Mouse (Mus musculus) MEL (cell line): ENCODE results near the gene Tex38. TPM values are rescaled to one million over a fixed set of nuclear protein-coding genes. Genes with fewer than 3 reads are reported as not detected.

ENCODE experiments used
- polyA plus RNA-seq, 2 experiments: library from polyadenylated mRNA; stranded (reverse) in 1 of 2; unstranded in 1 of 2; fragments of >175 nt in 1 of 2; fragments of >200 nt in 1 of 2; gene quantifications; 2 replicates each; pipeline versions ENCODE4 v1.2.1 to v1.2.4; 2012; ENCODE audit warnings: low replicate concordance in 2 of 2, low read depth in 1 of 2; ENCODE audit not compliant: insufficient read length in 2 of 2, insufficient read depth in 1 of 2, missing spikeins in 1 of 2
- total RNA-seq: library from RNA; depleted of rRNA; stranded (reverse); fragments of 300-350 nt; gene quantifications from 2 replicates; pipeline ENCODE4 v1.2.3, GENCODE M21; 2012; rRNA removed

Gene Tex38
- total and polyA plus RNA-seq, 3 experiments = 0.15 TPM; not detected in 2

Other genes starting within 250 kb of the Tex38 start
- not detected in 2 replicates for gene Cyp4a31, start 217.4 kb downstream of the Tex38 start, total RNA-seq
- not detected for gene Cyp4a31, start 217.4 kb downstream of the Tex38 start, polyA plus RNA-seq
- gene Cyp4a32, start 180.0 kb downstream of the Tex38 start, total RNA-seq = not detected in 2 replicates
- not detected for gene Cyp4a32, start 180.0 kb downstream of the Tex38 start, polyA plus RNA-seq
- gene Cyp4b1, start 133.3 kb downstream of the Tex38 start, total RNA-seq = 0.92 and 1.1 TPM in 2 replicates
- gene Cyp4b1, start 133.3 kb downstream of the Tex38 start, polyA plus RNA-seq = 1 to 10 TPM in 1 of 2 experiments, not detected in 1; 2.1 TPM
- gene Efcab14, start 43.3 kb downstream of the Tex38 start, total RNA-seq = 10.4 and 11.7 TPM in 2 replicates
- 10 to 100 TPM in 1 of 2 experiments, not detected in 1; 17.1 TPM for gene Efcab14, start 43.3 kb downstream of the Tex38 start, polyA plus RNA-seq
- gene Atpaf1, start 3.8 kb upstream of the Tex38 start, total RNA-seq = 18.9 and 24.5 TPM in 2 replicates
- gene Atpaf1, start 3.8 kb upstream of the Tex38 start, polyA plus RNA-seq = 10 to 100 TPM in 1 of 2 experiments, not detected in 1; 23.4 TPM
- gene Mob3c, start 47.1 kb upstream of the Tex38 start, total RNA-seq = 11.2 and 17.7 TPM in 2 replicates
- 1 to 10 TPM in 1 of 2 experiments, not detected in 1; 9.5 TPM for gene Mob3c, start 47.1 kb upstream of the Tex38 start, polyA plus RNA-seq
- 24.0 and 25.8 TPM in 2 replicates for gene Mknk1, start 58.2 kb upstream of the Tex38 start, total RNA-seq
- gene Mknk1, start 58.2 kb upstream of the Tex38 start, polyA plus RNA-seq = 10 to 100 TPM in 1 of 2 experiments, not detected in 1; 38.5 TPM
- not detected in 2 replicates for gene Kncn, start 103.4 kb upstream of the Tex38 start, total RNA-seq
- gene Kncn, start 103.4 kb upstream of the Tex38 start, polyA plus RNA-seq = not detected
- not detected in 2 replicates for gene 6430628N08Rik, start 109.6 kb upstream of the Tex38 start, total RNA-seq
- not detected for gene 6430628N08Rik, start 109.6 kb upstream of the Tex38 start, polyA plus RNA-seq
- gene Dmbx1, start 158.9 kb upstream of the Tex38 start, total RNA-seq = 0.16 and 0.19 TPM in 2 replicates
- 1 to 10 TPM in 1 of 2 experiments, not detected in 1; 2.3 TPM for gene Dmbx1, start 158.9 kb upstream of the Tex38 start, polyA plus RNA-seq
- gene Faah, start 236.9 kb upstream of the Tex38 start, total RNA-seq = 7.5 and 10.8 TPM in 2 replicates
- 10 to 100 TPM in 1 of 2 experiments, not detected in 1; 22.2 TPM for gene Faah, start 236.9 kb upstream of the Tex38 start, polyA plus RNA-seq